Mouse (Mus musculus): Measurements from ENCODE around the gene Tpbgl. TPM values are rescaled to one million over a fixed set of nuclear protein-coding genes. Genes with fewer than 3 reads are reported as not detected.

Gene Tpbgl
- polyA plus RNA-seq, 1 experiment from 2014 or later: 2.1 TPM

GRCm38 (mm10) chr7:99633966-99634665, 7.2 kb upstream of the Tpbgl start:
- Histone ChIP-seq H3K27ac (no peak overlapping the region), H3K27me3 (peaks cover 55% of the 10 kb centered on the region), H3K9ac (no peak overlapping the region), H3K9me3 (replicated peaks) (no peaks in the 10 kb centered on the region), H3K36me3 (no peaks in the 10 kb centered on the region), H3K4me2 (no peak overlapping the region), H3K4me1 (replicated peaks) (no peaks in the 10 kb centered on the region), H3K4me3 (no peak overlapping the region)
- no peak for ATAC-seq (replicated peaks; ENCODE audit: insufficient number of reproducible peaks, insufficient read depth, low FRiP score, low read depth)
- WGBS: 64% methylated on average over 8 of the region's 8 CpGs

GRCm38 (mm10) chr7:99632286-99632685, 5.4 kb upstream of the Tpbgl start:
- no peak for ATAC-seq (replicated peaks; ENCODE audit: insufficient number of reproducible peaks, insufficient read depth, low FRiP score, low read depth)
- no peaks in the 10 kb centered on the region for H3K4me1 ChIP-seq (replicated peaks)
- peaks cover 69% of the 10 kb centered on the region for H3K27me3 ChIP-seq

GRCm38 (mm10) chr7:99627366-99627765, 463 bp upstream of the Tpbgl start:
- Histone ChIP-seq H3K9ac (no peak overlapping the region), H3K4me1 (replicated peaks) (peaks cover 20% of the 10 kb centered on the region), H3K36me3 (no peaks in the 10 kb centered on the region), H3K4me3 (peak overlapping the region; percentile 57), H3K4me2 (peak overlapping the region; percentile 97; the same call in 1 of the 2 replicates), H3K27me3 (peaks cover 96% of the 10 kb centered on the region), H3K27ac (no peak overlapping the region), H3K9me3 (replicated peaks) (no peaks in the 10 kb centered on the region)
- WGBS: 11% methylated on average over 7 of the region's 7 CpGs
- no peak for ATAC-seq (replicated peaks; ENCODE audit: insufficient number of reproducible peaks, insufficient read depth, low FRiP score, low read depth)

More at GRCm38 (mm10) chr7:99632286-99632685, 5.4 kb upstream of the Tpbgl start:
- H3K4me3 ChIP-seq: no peak overlapping the region
- H3K27ac ChIP-seq: no peak overlapping the region
- H3K36me3 ChIP-seq: no peaks in the 10 kb centered on the region
- H3K9ac ChIP-seq: no peak overlapping the region
- no peaks in the 10 kb centered on the region for H3K9me3 ChIP-seq (replicated peaks)
- H3K4me2 ChIP-seq: no peak overlapping the region
- WGBS: 9% methylated on average over 6 of the region's 6 CpGs

- Histone ChIP-seq H3K9me3 (replicated peaks) (no peaks in the 10 kb centered on the region), H3K36me3 (no peaks in the 10 kb centered on the region), H3K27me3 (peaks cover 94% of the 10 kb centered on the region), H3K4me1 (replicated peaks) (peaks cover 20% of the 10 kb centered on the region), H3K27ac (no peak overlapping the region), H3K4me3 (peak overlapping the region; percentile 57), H3K4me2 (peak overlapping the region; percentile 97), H3K9ac (peak overlapping the region; percentile 45)
- ATAC-seq (replicated peaks; ENCODE audit: insufficient number of reproducible peaks, insufficient read depth, low FRiP score, low read depth): peak; percentile 79
- WGBS: under 1% methylated on average over 81 of the region's 81 CpGs
Measured at GRCm38 (mm10) chr7:99625722-99626375, 1.1 kb downstream of the Tpbgl start.

- 4% methylated on average over 3 of the region's 3 CpGs for WGBS
- ATAC-seq (replicated peaks; ENCODE audit: insufficient number of reproducible peaks, insufficient read depth, low FRiP score, low read depth): no peak
Measured at GRCm38 (mm10) chr7:99618860-99619259, 8.0 kb downstream of the Tpbgl start.

GRCm38 (mm10) chr7:99618264-99618663, 8.6 kb downstream of the Tpbgl start:
- H3K4me3 ChIP-seq: no peak overlapping the region
- H3K9me3 ChIP-seq (replicated peaks): no peaks in the 10 kb centered on the region
- WGBS: 62% methylated on average over 2 of the region's 2 CpGs
- no peaks in the 10 kb centered on the region for H3K4me1 ChIP-seq (replicated peaks)
- no peak for ATAC-seq (replicated peaks; ENCODE audit: insufficient number of reproducible peaks, insufficient read depth, low FRiP score, low read depth)
- H3K27ac ChIP-seq: no peak overlapping the region
- peaks cover 36% of the 10 kb centered on the region for H3K27me3 ChIP-seq
- H3K36me3 ChIP-seq: no peaks in the 10 kb centered on the region
- H3K9ac ChIP-seq: no peak overlapping the region
- no peak overlapping the region for H3K4me2 ChIP-seq

More at GRCm38 (mm10) chr7:99618860-99619259, 8.0 kb downstream of the Tpbgl start:
- peaks cover 42% of the 10 kb centered on the region for H3K27me3 ChIP-seq
- H3K4me1 ChIP-seq (replicated peaks): no peaks in the 10 kb centered on the region
- no peak overlapping the region for H3K9ac ChIP-seq
- H3K4me3 ChIP-seq: no peak overlapping the region
- no peaks in the 10 kb centered on the region for H3K36me3 ChIP-seq
- H3K4me2 ChIP-seq: no peak overlapping the region
- H3K27ac ChIP-seq: no peak overlapping the region
- no peaks in the 10 kb centered on the region for H3K9me3 ChIP-seq (replicated peaks)

- H3K9me3 ChIP-seq (replicated peaks): no peaks in the 10 kb centered on the region
- no peak overlapping the region for H3K4me3 ChIP-seq
- H3K9ac ChIP-seq: no peak overlapping the region
- ATAC-seq (replicated peaks; ENCODE audit: insufficient number of reproducible peaks, insufficient read depth, low FRiP score, low read depth): no peak
- no peaks in the 10 kb centered on the region for H3K36me3 ChIP-seq
- no peaks in the 10 kb centered on the region for H3K27me3 ChIP-seq
- WGBS: 72% methylated on average over 2 of the region's 2 CpGs
- no peak overlapping the region for H3K4me2 ChIP-seq
- no peaks in the 10 kb centered on the region for H3K4me1 ChIP-seq (replicated peaks)
- no peak overlapping the region for H3K27ac ChIP-seq
Measured at GRCm38 (mm10) chr7:99607632-99608031, 19.3 kb downstream of the Tpbgl start.

GRCm38 (mm10) chr7:99606766-99607165, 20.1 kb downstream of the Tpbgl start:
- no peak overlapping the region for H3K4me3 ChIP-seq
- H3K9me3 ChIP-seq (replicated peaks): no peaks in the 10 kb centered on the region
- no peaks in the 10 kb centered on the region for H3K36me3 ChIP-seq
- ATAC-seq (replicated peaks; ENCODE audit: insufficient number of reproducible peaks, insufficient read depth, low FRiP score, low read depth): no peak
- H3K9ac ChIP-seq: no peak overlapping the region
- H3K4me2 ChIP-seq: no peak overlapping the region
- no peak overlapping the region for H3K27ac ChIP-seq
- H3K27me3 ChIP-seq: no peaks in the 10 kb centered on the region
- 88% methylated on average over 3 of the region's 3 CpGs for WGBS
- no peaks in the 10 kb centered on the region for H3K4me1 ChIP-seq (replicated peaks)

GRCm38 (mm10) chr7:99606303-99606702, 20.6 kb downstream of the Tpbgl start:
- no peak for ATAC-seq (replicated peaks; ENCODE audit: insufficient number of reproducible peaks, insufficient read depth, low FRiP score, low read depth)
- Histone ChIP-seq H3K4me1 (replicated peaks) (no peaks in the 10 kb centered on the region), H3K9me3 (replicated peaks) (no peaks in the 10 kb centered on the region), H3K4me3 (no peak overlapping the region), H3K27me3 (no peaks in the 10 kb centered on the region), H3K9ac (no peak overlapping the region), H3K36me3 (no peaks in the 10 kb centered on the region), H3K4me2 (no peak overlapping the region), H3K27ac (no peak overlapping the region)
- 73% methylated on average over 11 of the region's 11 CpGs for WGBS

GRCm38 (mm10) chr7:99605058-99605457, 21.8 kb downstream of the Tpbgl start:
- H3K4me3 ChIP-seq: no peak overlapping the region
- H3K9me3 ChIP-seq (replicated peaks): no peaks in the 10 kb centered on the region
- H3K4me1 ChIP-seq (replicated peaks): no peaks in the 10 kb centered on the region
- H3K4me2 ChIP-seq: no peak overlapping the region
- 91% methylated on average over 2 of the region's 2 CpGs for WGBS
- H3K27ac ChIP-seq: no peak overlapping the region
- no peaks in the 10 kb centered on the region for H3K27me3 ChIP-seq
- ATAC-seq (replicated peaks; ENCODE audit: insufficient number of reproducible peaks, insufficient read depth, low FRiP score, low read depth): no peak
- H3K9ac ChIP-seq: no peak overlapping the region
- no peaks in the 10 kb centered on the region; the same call in 1 of the 2 replicates for H3K36me3 ChIP-seq

- 79% methylated on average over 8 of the region's 8 CpGs for WGBS
- no peak for ATAC-seq (replicated peaks; ENCODE audit: insufficient number of reproducible peaks, insufficient read depth, low FRiP score, low read depth)
- H3K36me3 ChIP-seq: no peaks in the 10 kb centered on the region; the same call in 1 of the 2 replicates
Measured at GRCm38 (mm10) chr7:99603875-99604662, 22.8 kb downstream of the Tpbgl start.

More at GRCm38 (mm10) chr7:99603875-99604662, 22.8 kb downstream of the Tpbgl start:
- Histone ChIP-seq H3K27me3 (no peaks in the 10 kb centered on the region), H3K4me2 (no peak overlapping the region), H3K4me1 (replicated peaks) (no peaks in the 10 kb centered on the region), H3K27ac (no peak overlapping the region), H3K4me3 (no peak overlapping the region), H3K9ac (no peak overlapping the region), H3K9me3 (replicated peaks) (no peaks in the 10 kb centered on the region)
